Mouse (Mus musculus): Measurements from ENCODE around the gene Piezo1.

DNA sequence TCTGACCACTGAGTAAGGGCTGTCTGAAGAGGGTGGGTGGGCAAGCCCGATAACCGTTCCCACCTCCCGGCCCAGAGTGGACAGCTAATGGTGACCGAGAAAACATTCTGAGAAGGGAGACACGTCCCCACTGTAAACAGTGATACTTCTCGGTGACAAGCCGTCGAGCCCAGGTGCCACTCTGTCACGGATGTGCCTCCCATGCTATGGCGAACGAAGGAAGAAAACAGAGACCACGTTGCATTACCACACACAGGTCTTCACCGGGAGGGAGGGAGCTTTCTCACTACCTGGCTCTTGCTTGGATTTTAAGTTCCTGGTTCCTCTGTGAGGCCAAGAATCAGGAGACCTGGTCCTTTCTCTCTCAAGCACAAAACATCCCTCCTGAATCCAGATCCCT is 2.8 kb downstream of the Piezo1 start:
- TF ChIP-seq GATA1 (IDR thresholded peaks at IDR 0.05; ENCODE audit: low read length) (no peak), TAL1 (IDR thresholded peaks at IDR 0.05; ENCODE audit: low read length) (no peak)

All from erythroblast, embryonic 14.5 days (primary cell).